Mouse (Mus musculus): ENCODE results near the gene Arrb1. TPM values are rescaled to one million over a fixed set of nuclear protein-coding genes. Genes with fewer than 3 reads are reported as not detected.
A peak's percentile ranks its signal among the peaks of the same experiment; 100 is the strongest.

Arrb1 gene
- polyA plus RNA-seq, 1 experiment: 43.4 TPM

GRCm38 (mm10) chr7:99535741-99536501 is 655 bp downstream of the Arrb1 start:
- Histone ChIP-seq H3K4me1 (peaks cover 94% of the 10 kb centered on the region), H3K4me3 (replicated peaks) (peak overlapping the region; percentile 93), H3K27me3 (replicated peaks) (no peaks in the 10 kb centered on the region), H3K9me3 (no peaks in the 10 kb centered on the region), H3K36me3 (replicated peaks; ENCODE audit: low read length) (peaks cover 46% of the 10 kb centered on the region)
- TF ChIP-seq FLI1 (IDR thresholded peaks at IDR 0.05; ENCODE audit: low read length): no peak
- TF ChIP-seq GATA1 (IDR thresholded peaks at IDR 0.05; ENCODE audit: borderline replicate concordance, low read length): no peak

GRCm38 (mm10) chr7:99537183-99537756 is 2.0 kb downstream of the Arrb1 start:
- no peaks in the 10 kb centered on the region for H3K9me3 ChIP-seq
- H3K27me3 ChIP-seq (replicated peaks): no peaks in the 10 kb centered on the region
- H3K4me3 ChIP-seq (replicated peaks): peak overlapping the region; percentile 93
- peaks cover 60% of the 10 kb centered on the region for H3K36me3 ChIP-seq (replicated peaks; ENCODE audit: low read length)
- no peak for TF ChIP-seq FLI1 (IDR thresholded peaks at IDR 0.05; ENCODE audit: low read length)
- TF ChIP-seq GATA1 (IDR thresholded peaks at IDR 0.05; ENCODE audit: borderline replicate concordance, low read length): no peak
- H3K4me1 ChIP-seq: peaks cover 94% of the 10 kb centered on the region

GRCm38 (mm10) chr7:99538421-99538820 is 3.2 kb downstream of the Arrb1 start:
- peaks cover 94% of the 10 kb centered on the region for H3K4me1 ChIP-seq
- H3K36me3 ChIP-seq (replicated peaks; ENCODE audit: low read length): peaks cover 71% of the 10 kb centered on the region
- TF ChIP-seq GATA1 (IDR thresholded peaks at IDR 0.05; ENCODE audit: borderline replicate concordance, low read length) (no peak), FLI1 (IDR thresholded peaks at IDR 0.05; ENCODE audit: low read length) (no peak)
- peak overlapping the region; percentile 93 for H3K4me3 ChIP-seq (replicated peaks)
- no peaks in the 10 kb centered on the region for H3K27me3 ChIP-seq (replicated peaks)
- no peaks in the 10 kb centered on the region for H3K9me3 ChIP-seq

- Histone ChIP-seq H3K36me3 (replicated peaks; ENCODE audit: low read length) (peaks cover 79% of the 10 kb centered on the region), H3K4me3 (replicated peaks) (peak overlapping the region; percentile 93), H3K27me3 (replicated peaks) (no peaks in the 10 kb centered on the region), H3K9me3 (no peaks in the 10 kb centered on the region), H3K4me1 (peaks cover 94% of the 10 kb centered on the region)
- TF ChIP-seq GATA1 (IDR thresholded peaks at IDR 0.05; ENCODE audit: borderline replicate concordance, low read length) (no peak), FLI1 (IDR thresholded peaks at IDR 0.05; ENCODE audit: low read length) (no peak)
Observed at GRCm38 (mm10) chr7:99539201-99539891, 4.1 kb downstream of the Arrb1 start.

- Histone ChIP-seq H3K9me3 (no peaks in the 10 kb centered on the region), H3K4me3 (replicated peaks) (peak overlapping the region; percentile 93), H3K36me3 (replicated peaks; ENCODE audit: low read length) (peaks cover 86% of the 10 kb centered on the region), H3K27me3 (replicated peaks) (no peaks in the 10 kb centered on the region), H3K4me1 (peaks cover 94% of the 10 kb centered on the region)
- TF ChIP-seq FLI1 (IDR thresholded peaks at IDR 0.05; ENCODE audit: low read length) (no peak), GATA1 (IDR thresholded peaks at IDR 0.05; ENCODE audit: borderline replicate concordance, low read length) (no peak)
Observed at GRCm38 (mm10) chr7:99540016-99540415, 4.8 kb downstream of the Arrb1 start.

GRCm38 (mm10) chr7:99541204-99541603 is 5.9 kb downstream of the Arrb1 start:
- H3K9me3 ChIP-seq: no peaks in the 10 kb centered on the region
- H3K4me1 ChIP-seq: peaks cover 100% of the 10 kb centered on the region
- peaks cover 96% of the 10 kb centered on the region for H3K36me3 ChIP-seq (replicated peaks; ENCODE audit: low read length)
- TF ChIP-seq FLI1 (IDR thresholded peaks at IDR 0.05; ENCODE audit: low read length): no peak
- TF ChIP-seq GATA1 (IDR thresholded peaks at IDR 0.05; ENCODE audit: borderline replicate concordance, low read length): no peak
- peak overlapping the region; percentile 7 for H3K4me3 ChIP-seq (replicated peaks)
- H3K27me3 ChIP-seq (replicated peaks): no peaks in the 10 kb centered on the region

- TF ChIP-seq FLI1 (IDR thresholded peaks at IDR 0.05; ENCODE audit: low read length) (no peak), GATA1 (IDR thresholded peaks at IDR 0.05; ENCODE audit: borderline replicate concordance, low read length) (no peak)
- H3K27me3 ChIP-seq (replicated peaks): no peaks in the 10 kb centered on the region
- H3K4me3 ChIP-seq (replicated peaks): peak overlapping the region; percentile 89
- no peaks in the 10 kb centered on the region for H3K9me3 ChIP-seq
- peaks cover 100% of the 10 kb centered on the region for H3K4me1 ChIP-seq
- peaks cover 94% of the 10 kb centered on the region for H3K36me3 ChIP-seq (replicated peaks; ENCODE audit: low read length)
Observed at GRCm38 (mm10) chr7:99544272-99544671, 9.0 kb downstream of the Arrb1 start.

GRCm38 (mm10) chr7:99545885-99546745 is 10.8 kb downstream of the Arrb1 start:
- Histone ChIP-seq H3K4me3 (replicated peaks) (peak overlapping the region; percentile 89), H3K9me3 (peaks cover 10% of the 10 kb centered on the region), H3K27me3 (replicated peaks) (no peaks in the 10 kb centered on the region), H3K36me3 (replicated peaks; ENCODE audit: low read length) (peaks cover 96% of the 10 kb centered on the region), H3K4me1 (peaks cover 100% of the 10 kb centered on the region)
- no peak for TF ChIP-seq FLI1 (IDR thresholded peaks at IDR 0.05; ENCODE audit: low read length)
- TF ChIP-seq GATA1 (IDR thresholded peaks at IDR 0.05; ENCODE audit: borderline replicate concordance, low read length): no peak
